Mouse (Mus musculus): ENCODE results near the gene Arcn1. TPM values are rescaled to one million over a fixed set of nuclear protein-coding genes. Genes with fewer than 3 reads are reported as not detected.

Arcn1 gene
- polyA plus RNA-seq, 1 experiment from 2014 or later: 153 TPM

DNA sequence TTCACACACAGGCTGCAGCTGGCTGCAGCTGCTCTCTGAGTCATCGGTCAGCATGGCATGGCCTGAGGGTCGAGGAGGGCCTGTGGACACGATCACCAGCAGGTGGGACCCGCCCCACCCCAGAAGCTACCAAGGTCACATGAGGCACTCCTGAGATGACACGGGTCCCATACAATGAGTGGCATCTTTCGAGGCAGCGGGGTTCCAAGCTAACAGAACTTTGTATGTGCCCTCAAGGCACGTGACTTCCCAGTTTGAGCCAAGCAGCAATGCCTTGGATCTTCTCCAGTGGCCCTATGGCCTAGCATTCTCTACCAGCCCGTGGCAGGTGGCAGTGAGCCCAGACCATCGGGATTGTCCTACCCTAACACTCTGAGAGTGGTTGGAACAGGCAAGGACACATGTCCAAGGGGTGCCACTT is 49.8 kb downstream of the Arcn1 start:
- ATAC-seq (ENCODE audit: low read depth): no peak
- H3K4me2 ChIP-seq (ENCODE audit: low read depth, low read length): no peak overlapping the region
- H3K4me1 ChIP-seq (ENCODE audit: control insufficient read depth, insufficient read depth, low read length): peaks cover 19% of the 10 kb centered on the region
- H3K27ac ChIP-seq (ENCODE audit: low read depth, low read length): no peak overlapping the region
- peaks cover 18% of the 10 kb centered on the region; the same call in 1 of the 2 replicates for H3K36me3 ChIP-seq (ENCODE audit: control insufficient read depth, insufficient read depth, low read length)
- no peaks in the 10 kb centered on the region for H3K9me3 ChIP-seq (ENCODE audit: control insufficient read depth, low read length)
- H3K9ac ChIP-seq (replicated peaks; ENCODE audit: low read depth, low read length): no peak overlapping the region
- no peaks in the 10 kb centered on the region for H3K27me3 ChIP-seq (ENCODE audit: control insufficient read depth, insufficient read depth, low read length)
- H3K4me3 ChIP-seq (ENCODE audit: low read depth, low read length): no peak overlapping the region
- 75% methylated on average over 10 of the region's 10 CpGs for WGBS

- Histone ChIP-seq H3K27me3 (ENCODE audit: control insufficient read depth, insufficient read depth, low read length) (no peaks in the 10 kb centered on the region), H3K9me3 (ENCODE audit: control insufficient read depth, low read length) (no peaks in the 10 kb centered on the region), H3K27ac (ENCODE audit: low read depth, low read length) (no peak overlapping the region), H3K4me1 (ENCODE audit: control insufficient read depth, insufficient read depth, low read length) (peaks cover 19% of the 10 kb centered on the region), H3K4me2 (ENCODE audit: low read depth, low read length) (no peak overlapping the region), H3K36me3 (ENCODE audit: control insufficient read depth, insufficient read depth, low read length) (peaks cover 21% of the 10 kb centered on the region; the same call in 1 of the 2 replicates), H3K4me3 (ENCODE audit: low read depth, low read length) (no peak overlapping the region), H3K9ac (replicated peaks; ENCODE audit: low read depth, low read length) (no peak overlapping the region)
- ATAC-seq (ENCODE audit: low read depth): no peak
- 83% methylated on average over 6 of the region's 6 CpGs for whole genome bisulfite sequencing
These were observed 50.4 kb downstream of the Arcn1 start for GRCm38 (mm10) chr9:44716997-44717821.

DNA sequence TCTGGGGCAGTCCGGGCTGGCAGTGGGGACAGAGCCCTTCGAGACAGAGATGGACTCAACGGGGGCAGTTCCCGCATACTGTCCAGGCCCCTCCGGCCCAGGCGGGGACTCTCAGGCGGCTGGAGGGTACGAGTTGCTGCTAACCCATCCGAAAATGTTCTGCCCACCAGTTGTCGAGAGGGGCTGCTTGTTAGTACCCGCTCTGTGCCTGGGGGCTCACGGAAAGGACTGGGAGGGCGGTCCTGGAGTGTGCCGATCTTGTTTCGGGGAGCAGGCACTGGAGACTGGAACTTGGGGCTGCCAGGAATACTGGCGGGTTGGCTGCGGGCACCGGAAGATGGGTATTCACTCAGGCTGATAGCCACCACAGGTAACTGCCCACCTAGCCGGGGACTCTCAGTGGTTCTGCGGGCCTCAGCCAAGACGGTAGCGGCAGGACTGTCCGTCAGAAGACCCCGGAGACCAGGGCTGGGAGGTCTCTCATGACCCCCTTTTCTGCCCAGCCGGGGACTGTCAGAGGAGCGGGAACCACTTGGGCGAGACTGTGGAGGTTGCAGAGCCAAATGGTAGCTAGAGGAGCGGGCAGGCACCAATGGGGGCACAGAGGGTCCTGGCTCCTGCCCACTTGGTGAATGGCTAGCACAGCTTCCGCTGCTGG is 51.8 kb downstream of the Arcn1 start:
- H3K36me3 ChIP-seq (ENCODE audit: control insufficient read depth, insufficient read depth, low read length): peaks cover 34% of the 10 kb centered on the region; the same call in 1 of the 2 replicates
- H3K27me3 ChIP-seq (ENCODE audit: control insufficient read depth, insufficient read depth, low read length): no peaks in the 10 kb centered on the region
- no peak overlapping the region for H3K4me2 ChIP-seq (ENCODE audit: low read depth, low read length)
- H3K4me1 ChIP-seq (ENCODE audit: control insufficient read depth, insufficient read depth, low read length): peaks cover 16% of the 10 kb centered on the region
- H3K4me3 ChIP-seq (ENCODE audit: low read depth, low read length): no peak overlapping the region
- H3K9ac ChIP-seq (replicated peaks; ENCODE audit: low read depth, low read length): no peak overlapping the region
- no peak overlapping the region for H3K27ac ChIP-seq (ENCODE audit: low read depth, low read length)
- WGBS: 94% methylated on average over 29 of the region's 29 CpGs
- ATAC-seq (ENCODE audit: low read depth): no peak
- no peaks in the 10 kb centered on the region for H3K9me3 ChIP-seq (ENCODE audit: control insufficient read depth, low read length)

- Histone ChIP-seq H3K36me3 (ENCODE audit: control insufficient read depth, insufficient read depth, low read length) (peaks cover 41% of the 10 kb centered on the region), H3K27ac (ENCODE audit: low read depth, low read length) (no peak overlapping the region), H3K9ac (replicated peaks; ENCODE audit: low read depth, low read length) (no peak overlapping the region), H3K27me3 (ENCODE audit: control insufficient read depth, insufficient read depth, low read length) (no peaks in the 10 kb centered on the region), H3K4me3 (ENCODE audit: low read depth, low read length) (no peak overlapping the region), H3K4me1 (ENCODE audit: control insufficient read depth, insufficient read depth, low read length) (peaks cover 11% of the 10 kb centered on the region), H3K9me3 (ENCODE audit: control insufficient read depth, low read length) (no peaks in the 10 kb centered on the region), H3K4me2 (ENCODE audit: low read depth, low read length) (no peak overlapping the region)
- ATAC-seq (ENCODE audit: low read depth): no peak
- 90% methylated on average over 17 of the region's 17 CpGs for WGBS
These were observed 52.5 kb downstream of the Arcn1 start for GRCm38 (mm10) chr9:44715109-44715508.

DNA sequence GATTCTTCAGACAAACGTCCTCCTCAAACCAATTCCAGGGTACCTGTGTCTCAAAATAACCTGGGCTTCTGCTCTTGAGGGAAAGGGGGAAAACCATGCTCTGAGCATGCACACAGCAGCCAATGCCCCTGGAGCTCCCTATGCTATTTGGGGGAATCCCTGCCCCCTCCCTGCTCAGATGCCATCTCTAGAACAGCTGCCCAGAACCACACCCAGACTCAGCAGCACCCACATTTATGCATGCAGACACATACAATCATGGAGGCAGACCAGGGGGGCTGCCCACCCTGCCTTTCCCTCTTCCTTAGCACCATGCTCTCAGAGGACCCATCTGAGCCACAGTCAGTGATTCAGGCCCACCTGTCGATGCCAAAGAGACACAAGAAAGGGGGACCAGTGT is 54.1 kb downstream of the Arcn1 start:
- ATAC-seq (ENCODE audit: low read depth): no peak
- Histone ChIP-seq H3K36me3 (ENCODE audit: control insufficient read depth, insufficient read depth, low read length) (peaks cover 45% of the 10 kb centered on the region), H3K27ac (ENCODE audit: low read depth, low read length) (no peak overlapping the region), H3K4me3 (ENCODE audit: low read depth, low read length) (no peak overlapping the region), H3K27me3 (ENCODE audit: control insufficient read depth, insufficient read depth, low read length) (no peaks in the 10 kb centered on the region), H3K9ac (replicated peaks; ENCODE audit: low read depth, low read length) (no peak overlapping the region), H3K4me1 (ENCODE audit: control insufficient read depth, insufficient read depth, low read length) (peaks cover 5% of the 10 kb centered on the region; the same call in 1 of the 2 replicates), H3K4me2 (ENCODE audit: low read depth, low read length) (no peak overlapping the region), H3K9me3 (ENCODE audit: control insufficient read depth, low read length) (no peaks in the 10 kb centered on the region)
- WGBS: 92% methylated on average over 2 of the region's 2 CpGs

GRCm38 (mm10) chr9:44713080-44713479 is 54.6 kb downstream of the Arcn1 start:
- no peak overlapping the region for H3K4me3 ChIP-seq (ENCODE audit: low read depth, low read length)
- H3K4me1 ChIP-seq (ENCODE audit: control insufficient read depth, insufficient read depth, low read length): peaks cover 10% of the 10 kb centered on the region
- no peak overlapping the region for H3K27ac ChIP-seq (ENCODE audit: low read depth, low read length)
- H3K27me3 ChIP-seq (ENCODE audit: control insufficient read depth, insufficient read depth, low read length): no peaks in the 10 kb centered on the region
- no peak overlapping the region for H3K9ac ChIP-seq (replicated peaks; ENCODE audit: low read depth, low read length)
- H3K4me2 ChIP-seq (ENCODE audit: low read depth, low read length): no peak overlapping the region
- WGBS: 96% methylated on average over 6 of the region's 6 CpGs
- ATAC-seq (ENCODE audit: low read depth): no peak
- no peaks in the 10 kb centered on the region for H3K9me3 ChIP-seq (ENCODE audit: control insufficient read depth, low read length)
- peaks cover 45% of the 10 kb centered on the region for H3K36me3 ChIP-seq (ENCODE audit: control insufficient read depth, insufficient read depth, low read length)

- peaks cover 47% of the 10 kb centered on the region for H3K36me3 ChIP-seq (ENCODE audit: control insufficient read depth, insufficient read depth, low read length)
- H3K4me2 ChIP-seq (ENCODE audit: low read depth, low read length): no peak overlapping the region
- peaks cover 13% of the 10 kb centered on the region for H3K4me1 ChIP-seq (ENCODE audit: control insufficient read depth, insufficient read depth, low read length)
- 69% methylated on average over 17 of the region's 17 CpGs for WGBS
- H3K27me3 ChIP-seq (ENCODE audit: control insufficient read depth, insufficient read depth, low read length): no peaks in the 10 kb centered on the region
- H3K4me3 ChIP-seq (ENCODE audit: low read depth, low read length): no peak overlapping the region
- no peaks in the 10 kb centered on the region for H3K9me3 ChIP-seq (ENCODE audit: control insufficient read depth, low read length)
- H3K9ac ChIP-seq (replicated peaks; ENCODE audit: low read depth, low read length): no peak overlapping the region
- ATAC-seq (ENCODE audit: low read depth): no peak
- H3K27ac ChIP-seq (ENCODE audit: low read depth, low read length): no peak overlapping the region
These were observed 56.0 kb downstream of the Arcn1 start for GRCm38 (mm10) chr9:44711602-44712001.

DNA sequence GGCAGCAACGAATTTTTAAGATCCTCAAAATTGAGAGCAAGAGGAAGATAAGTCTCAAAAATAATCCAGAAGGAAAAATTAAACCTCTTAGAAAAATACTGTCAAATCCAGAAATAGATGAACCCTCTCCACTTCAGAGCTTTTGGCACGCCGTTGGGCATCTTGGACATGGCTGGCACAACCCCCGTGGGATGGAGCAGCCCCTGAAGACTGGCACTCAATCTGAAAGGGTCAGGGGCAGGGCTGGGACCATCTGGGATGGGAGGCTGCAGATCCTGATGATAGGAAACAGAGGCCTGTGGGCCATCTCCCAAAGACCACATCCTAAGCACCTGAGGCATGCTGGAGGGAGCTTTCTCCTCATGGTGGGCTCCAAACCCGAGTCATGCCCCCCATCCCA is 57.4 kb downstream of the Arcn1 start:
- Histone ChIP-seq H3K4me3 (ENCODE audit: low read depth, low read length) (no peak overlapping the region), H3K27ac (ENCODE audit: low read depth, low read length) (no peak overlapping the region), H3K9me3 (ENCODE audit: control insufficient read depth, low read length) (no peaks in the 10 kb centered on the region), H3K9ac (replicated peaks; ENCODE audit: low read depth, low read length) (no peak overlapping the region), H3K4me2 (ENCODE audit: low read depth, low read length) (no peak overlapping the region), H3K27me3 (ENCODE audit: control insufficient read depth, insufficient read depth, low read length) (no peaks in the 10 kb centered on the region), H3K4me1 (ENCODE audit: control insufficient read depth, insufficient read depth, low read length) (peaks cover 13% of the 10 kb centered on the region), H3K36me3 (ENCODE audit: control insufficient read depth, insufficient read depth, low read length) (peaks cover 44% of the 10 kb centered on the region)
- 83% methylated on average over 5 of the region's 5 CpGs for WGBS
- ATAC-seq (ENCODE audit: low read depth): no peak

DNA sequence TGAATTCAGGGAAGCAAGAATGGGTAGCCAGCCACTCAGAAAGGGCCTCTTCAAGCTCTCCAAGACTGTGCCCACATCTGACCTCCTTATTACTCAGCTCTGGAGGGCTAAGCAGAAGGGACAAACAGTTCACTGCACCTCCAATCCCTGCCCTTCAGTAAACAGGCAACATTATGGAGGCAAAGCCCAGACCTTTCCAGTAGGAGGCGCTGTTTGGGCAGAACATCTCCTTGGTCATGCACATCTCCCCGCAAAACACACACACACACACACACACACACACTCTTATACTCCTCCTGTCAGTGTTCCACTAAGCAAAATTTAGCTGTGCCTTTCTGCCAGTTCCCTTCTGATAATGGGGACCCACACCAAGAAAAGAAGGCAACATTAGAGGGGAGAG is 58.0 kb downstream of the Arcn1 start:
- no peak overlapping the region for H3K9ac ChIP-seq (replicated peaks; ENCODE audit: low read depth, low read length)
- no peaks in the 10 kb centered on the region for H3K9me3 ChIP-seq (ENCODE audit: control insufficient read depth, low read length)
- 59% methylated on average over 2 of the region's 2 CpGs for WGBS
- H3K27me3 ChIP-seq (ENCODE audit: control insufficient read depth, insufficient read depth, low read length): no peaks in the 10 kb centered on the region
- H3K4me2 ChIP-seq (ENCODE audit: low read depth, low read length): no peak overlapping the region
- H3K4me3 ChIP-seq (ENCODE audit: low read depth, low read length): no peak overlapping the region
- no peak for ATAC-seq (ENCODE audit: low read depth)
- no peak overlapping the region for H3K27ac ChIP-seq (ENCODE audit: low read depth, low read length)
- peaks cover 13% of the 10 kb centered on the region for H3K4me1 ChIP-seq (ENCODE audit: control insufficient read depth, insufficient read depth, low read length)
- H3K36me3 ChIP-seq (ENCODE audit: control insufficient read depth, insufficient read depth, low read length): peaks cover 48% of the 10 kb centered on the region
